Mouse (Mus musculus) lung, postnatal 10 days (tissue): ENCODE measurements around the gene Tmem145.

ENCODE experiments used
- DNase-seq: peaks from one replicate; pipeline ENCODE4 v3.0.0; 2021

The Tmem145 gene

GRCm38 (mm10) chr7:25277405-25277804, 28.5 kb upstream of the Tmem145 start:
- no peak for DNase-seq

GRCm38 (mm10) chr7:25277998-25278340, 27.9 kb upstream of the Tmem145 start:
- no peak for DNase-seq

GRCm38 (mm10) chr7:25278341-25279075, 27.4 kb upstream of the Tmem145 start:
- DNase-seq = peak; percentile 88

- DNase-seq = peak; percentile 94
Observed at GRCm38 (mm10) chr7:25279076-25279860, 26.6 kb upstream of the Tmem145 start.

- peak; percentile 84 for DNase-seq
Observed at GRCm38 (mm10) chr7:25279861-25280791, 25.8 kb upstream of the Tmem145 start.

- DNase-seq = no peak
Observed at GRCm38 (mm10) chr7:25281166-25281733, 24.7 kb upstream of the Tmem145 start.

- peak; percentile 99 for DNase-seq
Observed at GRCm38 (mm10) chr7:25281734-25282601, 23.9 kb upstream of the Tmem145 start.

GRCm38 (mm10) chr7:25282731-25283211, 23.1 kb upstream of the Tmem145 start:
- DNase-seq = peak; percentile 64

GRCm38 (mm10) chr7:25283637-25284036, 22.3 kb upstream of the Tmem145 start:
- DNase-seq = peak; percentile 26

- peak; percentile 3 for DNase-seq
Observed at GRCm38 (mm10) chr7:25284171-25284570, 21.7 kb upstream of the Tmem145 start.

- DNase-seq = peak; percentile 13
Observed at GRCm38 (mm10) chr7:25284766-25285165, 21.1 kb upstream of the Tmem145 start.

GRCm38 (mm10) chr7:25285511-25286238, 20.2 kb upstream of the Tmem145 start:
- DNase-seq = no peak

GRCm38 (mm10) chr7:25286989-25287388, 18.9 kb upstream of the Tmem145 start:
- DNase-seq = peak; percentile 4

- no peak for DNase-seq
Observed at GRCm38 (mm10) chr7:25288011-25288410, 17.9 kb upstream of the Tmem145 start.

- DNase-seq = no peak
Observed at GRCm38 (mm10) chr7:25288721-25289120, 17.2 kb upstream of the Tmem145 start.

- peak; percentile 3 for DNase-seq
Observed at GRCm38 (mm10) chr7:25289925-25290324, 16.0 kb upstream of the Tmem145 start.

GRCm38 (mm10) chr7:25290463-25290862, 15.4 kb upstream of the Tmem145 start:
- DNase-seq = no peak

- DNase-seq = peak; percentile 57
Observed at GRCm38 (mm10) chr7:25290911-25291310, 15.0 kb upstream of the Tmem145 start.

GRCm38 (mm10) chr7:25292107-25292506, 13.8 kb upstream of the Tmem145 start:
- DNase-seq = peak; percentile 19

- DNase-seq = peak; percentile 4
Observed at GRCm38 (mm10) chr7:25293191-25293739, 12.6 kb upstream of the Tmem145 start.
